In the genomic region with DNA sequence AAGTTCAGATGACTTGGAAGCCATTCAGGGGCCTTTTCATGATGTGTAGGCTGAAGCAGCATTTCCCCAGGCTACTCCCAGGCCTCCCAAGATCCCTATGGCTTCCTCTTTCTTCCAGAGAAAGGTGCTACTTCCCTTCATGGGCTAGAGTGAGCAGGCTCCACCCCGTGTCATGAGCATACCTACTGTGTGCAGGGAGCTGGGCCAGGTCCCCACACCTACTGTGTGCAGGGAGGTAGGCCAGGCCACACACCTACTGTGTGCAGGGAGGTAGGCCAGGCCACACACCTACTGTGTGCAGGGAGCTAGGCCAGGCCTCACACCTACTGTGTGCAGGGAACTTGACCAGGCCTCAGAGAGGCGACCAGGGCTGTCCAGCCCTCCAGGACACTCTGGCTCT, we compare ENCODE assay signal across 19 mouse cellular contexts. TPM values are rescaled to one million over a fixed set of nuclear protein-coding genes. Genes with fewer than 3 reads are reported as not detected.
DNase-seq lines count a peak whose midpoint lies in the region; ATAC-seq and TF ChIP-seq lines count a peak whose summit lies in the region.
"Had no signal": no experiment of that assay in that cellular context is flagged by ENCODE, and none has a peak within 500 bp of the region (broad histone marks: within the 10 kb centered on the region; RNA-seq: fewer than 3 reads in every experiment).

No protein-coding gene starts in this region.

- no peak overlapping the region for H3K4me3 ChIP-seq in heart, embryonic 16.5 days (ENCODE audit: low read length)
- H3K4me3 ChIP-seq in lung, embryonic 14.5 days (ENCODE audit: low read depth, low read length) = no peak overlapping the region
- no peak overlapping the region for H3K4me3 ChIP-seq in lung, postnatal 0 days (ENCODE audit: low read depth, low read length)
- no peak overlapping the region for H3K4me3 ChIP-seq in MEL (ENCODE audit: control insufficient read depth in 1 of 2, insufficient read depth in 1 of 2, low read depth in 2 of 2, low read length in 2 of 2)
- no peak overlapping the region for H3K4me3 ChIP-seq in intestine, embryonic 16.5 days (ENCODE audit: low read length)
- H3K4me3 ChIP-seq: embryonic facial prominence, embryonic 15.5 days; erythroblast, embryonic 14.5 days; heart, adult 2 months; heart, embryonic 15.5 days; hindbrain, embryonic 15.5 days had no signal

- no peaks in the 10 kb centered on the region for H3K36me3 ChIP-seq in heart, embryonic 16.5 days (ENCODE audit: control insufficient read depth, insufficient read depth)
- no peaks in the 10 kb centered on the region for H3K36me3 ChIP-seq in lung, embryonic 14.5 days (ENCODE audit: insufficient read depth)
- H3K36me3 ChIP-seq in lung, postnatal 0 days (ENCODE audit: insufficient read depth, low read length) = no peaks in the 10 kb centered on the region
- H3K36me3 ChIP-seq in MEL (ENCODE audit: control insufficient read depth in 1 of 2, insufficient read depth in 2 of 2, low read length in 2 of 2) = no peaks in the 10 kb centered on the region; a peak in 1 of 4 replicates
- no peaks in the 10 kb centered on the region for H3K36me3 ChIP-seq in intestine, embryonic 16.5 days (ENCODE audit: control insufficient read depth, insufficient read depth, low read length)
- H3K36me3 ChIP-seq: embryonic facial prominence, embryonic 15.5 days; heart, embryonic 15.5 days; hindbrain, embryonic 15.5 days had no signal

- WGBS in heart, embryonic 16.5 days = 84% methylated on average over 2 of the region's 2 CpGs
- WGBS in lung, embryonic 14.5 days = 71% methylated on average over 2 of the region's 2 CpGs
- WGBS in lung, postnatal 0 days = 68% methylated on average over 2 of the region's 2 CpGs
- 80% methylated on average over 2 of the region's 2 CpGs for WGBS in intestine, embryonic 16.5 days

- TF ChIP-seq RAD21 in MEL (IDR thresholded peaks at IDR 0.05; ENCODE audit: low read depth, low read length) = no peak

- H3K27me3 ChIP-seq in heart, embryonic 16.5 days (ENCODE audit: control insufficient read depth, insufficient read depth, low read length) = peaks cover 4% of the 10 kb centered on the region; the same call in 1 of the 2 replicates
- no peaks in the 10 kb centered on the region for H3K27me3 ChIP-seq in lung, embryonic 14.5 days (ENCODE audit: insufficient read depth, low read length)
- no peaks in the 10 kb centered on the region for H3K27me3 ChIP-seq in lung, postnatal 0 days (replicated peaks; ENCODE audit: insufficient read depth, low read length)
- no peaks in the 10 kb centered on the region for H3K27me3 ChIP-seq in MEL (ENCODE audit: control insufficient read depth in 1 of 2, insufficient read depth in 2 of 2, low read length in 2 of 2)
- H3K27me3 ChIP-seq in intestine, embryonic 16.5 days (replicated peaks; ENCODE audit: control insufficient read depth, insufficient read depth, low read length) = no peaks in the 10 kb centered on the region
- H3K27me3 ChIP-seq: embryonic facial prominence, embryonic 15.5 days; hindbrain, embryonic 15.5 days had no signal

- TF ChIP-seq EP300 in lung, postnatal 0 days (IDR thresholded peaks at IDR 0.05) = no peak
- TF ChIP-seq EP300 in MEL (IDR thresholded peaks at IDR 0.05; ENCODE audit: low read depth in 1 of 2, low read length in 2 of 2) = no peak

- no peaks in the 10 kb centered on the region for H3K9me3 ChIP-seq in heart, embryonic 16.5 days (replicated peaks; ENCODE audit: control insufficient read depth, low read length)
- H3K9me3 ChIP-seq in lung, embryonic 14.5 days (ENCODE audit: low read depth, low read length) = no peaks in the 10 kb centered on the region
- H3K9me3 ChIP-seq in lung, postnatal 0 days (ENCODE audit: low read length) = no peaks in the 10 kb centered on the region
- no peaks in the 10 kb centered on the region for H3K9me3 ChIP-seq in MEL (replicated peaks; ENCODE audit: insufficient read depth, low read length)
- H3K9me3 ChIP-seq in intestine, embryonic 16.5 days (ENCODE audit: control insufficient read depth, low read length) = no peaks in the 10 kb centered on the region
- H3K9me3 ChIP-seq: embryonic facial prominence, embryonic 15.5 days; heart, embryonic 15.5 days; hindbrain, embryonic 15.5 days had no signal

- peaks cover 13% of the 10 kb centered on the region for H3K4me1 ChIP-seq in heart, embryonic 16.5 days (ENCODE audit: control insufficient read depth, insufficient read depth, low read length)
- H3K4me1 ChIP-seq in lung, embryonic 14.5 days (ENCODE audit: insufficient read depth) = peaks cover 17% of the 10 kb centered on the region
- H3K4me1 ChIP-seq in lung, postnatal 0 days (ENCODE audit: insufficient read depth, low read depth, low read length) = 0 out of 2 replicates have a peak, but pooled peaks cover 5% of the 10 kb centered on the region
- peaks cover 0 to 6% of the 10 kb centered on the region in 2 experiments; a peak in 1 of 4 replicates for H3K4me1 ChIP-seq in MEL (ENCODE audit: control insufficient read depth in 1 of 2, insufficient read depth in 2 of 2, low read length in 2 of 2)
- peaks cover 43% of the 10 kb centered on the region for H3K4me1 ChIP-seq in intestine, embryonic 16.5 days (ENCODE audit: control insufficient read depth, insufficient read depth, low read length)

- ATAC-seq in heart, embryonic 16.5 days (replicated peaks; ENCODE audit: extremely low read depth, insufficient read depth, low FRiP score) = no peak
- no peak for ATAC-seq in lung, embryonic 14.5 days (ENCODE audit: insufficient read depth)
- no peak for ATAC-seq in lung, postnatal 0 days
- ATAC-seq in intestine, embryonic 16.5 days = no peak
- ATAC-seq: forebrain, embryonic 16.5 days had no signal

- H3K9ac ChIP-seq in heart, embryonic 16.5 days (ENCODE audit: low read length) = peak overlapping the region; percentile 29; the same call in 1 of the 2 replicates
- no peak overlapping the region for H3K9ac ChIP-seq in lung, embryonic 14.5 days
- no peak overlapping the region for H3K9ac ChIP-seq in lung, postnatal 0 days (replicated peaks; ENCODE audit: low read depth)
- H3K9ac ChIP-seq in MEL (ENCODE audit: control insufficient read depth, low read depth, low read length, poor library complexity, severe bottlenecking) = no peak overlapping the region
- no peak overlapping the region for H3K9ac ChIP-seq in intestine, embryonic 16.5 days (ENCODE audit: low read depth, low read length)
- H3K9ac ChIP-seq: embryonic facial prominence, embryonic 15.5 days; heart, embryonic 15.5 days; hindbrain, embryonic 15.5 days had no signal

- no peak overlapping the region for H3K4me2 ChIP-seq in heart, embryonic 16.5 days (ENCODE audit: low read depth, low read length)
- no peak overlapping the region for H3K4me2 ChIP-seq in lung, embryonic 14.5 days
- no peak overlapping the region for H3K4me2 ChIP-seq in lung, postnatal 0 days (replicated peaks; ENCODE audit: low read depth, low read length)
- H3K4me2 ChIP-seq in intestine, embryonic 16.5 days (ENCODE audit: low read depth, low read length) = no peak overlapping the region
- H3K4me2 ChIP-seq: embryonic facial prominence, embryonic 15.5 days; heart, embryonic 11.5 days; heart, embryonic 15.5 days; hindbrain, embryonic 15.5 days had no signal

- DNase-seq in heart, adult 11 months = no peak
- DNase-seq in lung, embryonic 14.5 days = peak; percentile 44
- no peak for DNase-seq in lung, postnatal 0 days (ENCODE audit: low spot score)
- no peak for DNase-seq in MEL (ENCODE audit: low read depth, low spot score)
- DNase-seq in kidney, postnatal 4 days = no peak
- DNase-seq: adrenal gland, adult 2 months; adrenal gland, postnatal 25 days; cerebellum, adult 2 months; cerebellum, postnatal 10 days; gastrocnemius, postnatal 10 days; heart, adult 2 months had no signal

- no peak overlapping the region for H3K27ac ChIP-seq in heart, embryonic 16.5 days (ENCODE audit: low read length)
- peak overlapping the region; percentile 1; the same call in 1 of the 2 replicates for H3K27ac ChIP-seq in lung, embryonic 14.5 days (ENCODE audit: low read depth)
- no peak overlapping the region for H3K27ac ChIP-seq in lung, postnatal 0 days (ENCODE audit: low read length)
- no peak overlapping the region for H3K27ac ChIP-seq in MEL (ENCODE audit: control insufficient read depth, low read depth, low read length)
- H3K27ac ChIP-seq in intestine, embryonic 16.5 days (ENCODE audit: low read length) = no peak overlapping the region
- H3K27ac ChIP-seq: embryonic facial prominence, embryonic 15.5 days; heart, adult 2 months; heart, embryonic 15.5 days; hindbrain, embryonic 15.5 days had no signal

- no peaks in the 10 kb centered on the region for H3K79me2 ChIP-seq in MEL (ENCODE audit: control insufficient read depth, insufficient read depth, low read length, poor library complexity)

- no peak for TF ChIP-seq CTCF in lung, embryonic 14.5 days (IDR thresholded peaks at IDR 0.05; ENCODE audit: low read depth)
- no peak for TF ChIP-seq CTCF in lung, postnatal 0 days (IDR thresholded peaks at IDR 0.05)
- no peak for TF ChIP-seq CTCF in MEL (IDR thresholded peaks at IDR 0.05 in 2 of 3, conservative IDR thresholded peaks at IDR 0.05 in 1 of 3; ENCODE audit: control insufficient read depth in 1 of 3, insufficient read depth in 1 of 3, low read depth in 2 of 3, low read length in 3 of 3, poor library complexity in 1 of 3, severe bottlenecking in 1 of 3)

- TF ChIP-seq POLR2A in MEL (IDR thresholded peaks at IDR 0.05; ENCODE audit: control insufficient read depth in 1 of 2, insufficient read depth in 1 of 2, low read depth in 1 of 2, low read length in 2 of 2, poor library complexity in 1 of 2) = no peak

TF ChIP-seq in MEL, 35 proteins besides CTCF, POLR2A, EP300 and RAD21 (continues in another document):
- no peak for TF ChIP-seq TBP (IDR thresholded peaks at IDR 0.05; ENCODE audit: low read depth, low read length)
- peak; percentile 96 for TF ChIP-seq ZKSCAN1 (IDR thresholded peaks at IDR 0.05; ENCODE audit: low read depth, low read length)

RNA-seq across cellular contexts. Expression of a gene that starts 20.5 kb away (rescaled TPM):
- 15.8 and 17.5 TPM in 2 replicates for polyA plus RNA-seq in heart, embryonic 16.5 days (2015; fragmentation: Nextera tagmentation; extraction: Ambion mirVana)
- 48.4 and 49.2 TPM in 2 replicates for polyA plus RNA-seq in lung, embryonic 14.5 days (2014; fragmentation: Nextera tagmentation; extraction: Ambion mirVana)
- polyA plus RNA-seq in lung, postnatal 0 days (2015; fragmentation: Nextera tagmentation; extraction: Ambion mirVana) = 28.9 and 30.1 TPM in 2 replicates
- 26.3 and 33.5 TPM in 2 replicates for total RNA-seq in MEL (2012; rRNA removed)
- polyA plus RNA-seq in MEL (2012; ENCODE audit: insufficient read depth in 1 of 2, insufficient read length in 2 of 2, low read depth in 1 of 2, low replicate concordance in 2 of 2, missing spikeins in 1 of 2) = 10 to 100 TPM in 1 of 2 experiments, not detected in 1; 37.7 TPM
- 61.0 and 61.7 TPM in 2 replicates for polyA plus RNA-seq in intestine, embryonic 16.5 days (2015; fragmentation: Nextera tagmentation; extraction: Ambion mirVana)

RNA-seq across cellular contexts. Expression of a gene that starts 20.7 kb away (rescaled TPM):
- polyA plus RNA-seq in heart, embryonic 16.5 days (2015; fragmentation: Nextera tagmentation; extraction: Ambion mirVana) = 24.5 and 25.8 TPM in 2 replicates
- polyA plus RNA-seq in lung, embryonic 14.5 days (2014; fragmentation: Nextera tagmentation; extraction: Ambion mirVana) = 30.4 and 32.4 TPM in 2 replicates
- 11.1 and 12.8 TPM in 2 replicates for polyA plus RNA-seq in lung, postnatal 0 days (2015; fragmentation: Nextera tagmentation; extraction: Ambion mirVana)
- 9.5 and 10.4 TPM in 2 replicates for total RNA-seq in MEL (2012; rRNA removed)
- polyA plus RNA-seq in MEL (2012; ENCODE audit: insufficient read depth in 1 of 2, insufficient read length in 2 of 2, low read depth in 1 of 2, low replicate concordance in 2 of 2, missing spikeins in 1 of 2) = 10 to 100 TPM in 1 of 2 experiments, not detected in 1; 21.0 TPM
- 30.4 and 34.6 TPM in 2 replicates for polyA plus RNA-seq in intestine, embryonic 16.5 days (2015; fragmentation: Nextera tagmentation; extraction: Ambion mirVana)
